Mouse (Mus musculus): ENCODE measurements around the gene Usp2. TPM values are rescaled to one million over a fixed set of nuclear protein-coding genes. Genes with fewer than 3 reads are reported as not detected.

Usp2 gene
- polyA plus RNA-seq, 1 experiment from 2014 or later, result 12.7 TPM

DNA sequence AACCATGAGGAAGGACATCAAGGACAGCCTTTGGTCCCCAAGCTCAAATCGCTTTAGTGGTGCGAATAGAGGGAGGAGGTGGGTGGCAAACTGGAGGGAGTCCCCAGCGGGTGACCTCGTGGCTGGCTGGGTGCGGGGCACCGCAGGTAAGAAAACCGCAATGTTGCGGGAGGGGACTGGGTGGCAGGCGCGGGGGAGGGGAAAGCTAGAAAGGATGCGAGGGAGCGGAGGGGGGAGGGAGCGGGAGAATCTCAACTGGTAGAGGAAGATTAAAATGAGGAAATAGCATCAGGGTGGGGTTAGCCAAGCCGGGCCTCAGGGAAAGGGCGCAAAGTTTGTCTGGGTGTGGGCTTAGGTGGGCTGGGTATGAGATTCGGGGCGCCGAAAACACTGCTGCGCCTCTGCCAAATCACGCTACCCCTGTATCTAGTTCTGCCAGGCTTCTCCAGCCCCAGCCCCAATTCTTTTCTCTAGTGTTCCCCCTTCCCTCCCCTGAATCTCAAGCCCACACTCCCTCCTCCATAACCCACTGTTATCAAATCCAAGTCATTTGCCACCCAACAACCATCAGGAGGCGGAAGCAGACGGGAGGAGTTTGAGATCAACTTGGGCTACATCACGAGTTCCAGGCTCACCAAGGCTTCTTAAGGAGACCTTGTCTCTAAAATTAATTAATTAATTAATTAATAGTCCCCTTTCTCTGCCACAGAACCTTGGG lies 23.0 kb upstream of the Usp2 start:
- Histone ChIP-seq H3K27ac (replicated peaks; ENCODE audit: low read depth, low read length) (no peak overlapping the region), H3K4me1 (ENCODE audit: control insufficient read depth, insufficient read depth, low read length) (peaks cover 2% of the 10 kb centered on the region; the same call in 1 of the 2 replicates), H3K4me2 (ENCODE audit: low read depth, low read length) (peak overlapping the region; percentile 69), H3K36me3 (replicated peaks; ENCODE audit: control insufficient read depth, insufficient read depth, low read depth, low read length) (no peaks in the 10 kb centered on the region), H3K9ac (replicated peaks; ENCODE audit: low read length) (peak overlapping the region; percentile 25; the same call in 1 of the 2 replicates), H3K4me3 (ENCODE audit: low read depth, low read length) (peak overlapping the region; percentile 33), H3K9me3 (replicated peaks; ENCODE audit: control insufficient read depth, low read length) (no peaks in the 10 kb centered on the region), H3K27me3 (ENCODE audit: control insufficient read depth, insufficient read depth, low read length) (peaks cover 23% of the 10 kb centered on the region)
- ATAC-seq (replicated peaks; ENCODE audit: insufficient number of reproducible peaks, low FRiP score, low TSS enrichment, low read depth) (no peak), DNase-seq (ENCODE audit: low spot score) (no peak)
- WGBS, result 2% methylated on average over 23 of the region's 23 CpGs

DNA sequence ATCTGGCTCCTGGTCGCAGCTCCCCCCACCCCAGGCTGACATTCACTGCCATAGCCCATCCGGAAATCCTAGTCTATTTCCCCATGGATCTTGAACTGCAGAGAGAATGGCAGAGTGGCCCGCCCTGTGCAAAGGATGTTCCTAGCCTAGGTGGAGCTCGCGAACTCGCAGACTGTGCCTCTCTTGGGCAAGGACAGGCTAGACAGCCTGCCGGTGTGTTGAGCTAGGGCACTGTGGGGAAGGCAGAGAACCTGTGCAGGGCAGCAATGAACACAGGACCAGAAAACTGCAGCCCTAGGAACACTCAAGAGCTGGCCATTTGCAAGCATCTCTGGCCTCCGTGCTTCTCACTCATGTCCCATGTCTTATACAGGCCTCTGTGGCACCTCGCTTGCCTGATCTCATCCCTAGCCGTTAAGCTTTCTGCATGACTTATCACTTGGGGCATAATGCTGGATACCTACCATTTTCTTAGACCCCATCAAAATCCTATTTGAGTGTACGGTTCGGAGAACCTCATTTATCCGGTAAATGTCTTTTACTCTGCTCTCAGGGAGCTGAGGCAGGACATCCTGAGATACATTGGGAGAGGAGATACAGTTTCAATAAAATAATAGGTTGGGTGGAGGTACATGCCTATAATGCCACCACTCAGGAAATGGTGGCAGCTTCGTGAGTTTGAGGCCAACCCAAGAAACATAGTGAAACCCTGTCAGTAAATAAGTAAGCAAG lies 22.2 kb upstream of the Usp2 start:
- H3K4me3 ChIP-seq (ENCODE audit: low read depth, low read length), result 0 out of 2 replicates have a peak overlapping the region, but pooled peaks have one; percentile 33
- no peak for DNase-seq (ENCODE audit: low spot score)
- 36% methylated on average over 14 of the region's 14 CpGs for WGBS
- no peak overlapping the region for H3K27ac ChIP-seq (replicated peaks; ENCODE audit: low read depth, low read length)
- no peak overlapping the region for H3K9ac ChIP-seq (replicated peaks; ENCODE audit: low read length)
- ATAC-seq (replicated peaks; ENCODE audit: insufficient number of reproducible peaks, low FRiP score, low TSS enrichment, low read depth), result no peak
- H3K27me3 ChIP-seq (ENCODE audit: control insufficient read depth, insufficient read depth, low read length), result peaks cover 23% of the 10 kb centered on the region
- peaks cover 2% of the 10 kb centered on the region; the same call in 1 of the 2 replicates for H3K4me1 ChIP-seq (ENCODE audit: control insufficient read depth, insufficient read depth, low read length)
- no peak overlapping the region for H3K4me2 ChIP-seq (ENCODE audit: low read depth, low read length)
- no peaks in the 10 kb centered on the region for H3K36me3 ChIP-seq (replicated peaks; ENCODE audit: control insufficient read depth, insufficient read depth, low read depth, low read length)
- H3K9me3 ChIP-seq (replicated peaks; ENCODE audit: control insufficient read depth, low read length), result no peaks in the 10 kb centered on the region

DNA sequence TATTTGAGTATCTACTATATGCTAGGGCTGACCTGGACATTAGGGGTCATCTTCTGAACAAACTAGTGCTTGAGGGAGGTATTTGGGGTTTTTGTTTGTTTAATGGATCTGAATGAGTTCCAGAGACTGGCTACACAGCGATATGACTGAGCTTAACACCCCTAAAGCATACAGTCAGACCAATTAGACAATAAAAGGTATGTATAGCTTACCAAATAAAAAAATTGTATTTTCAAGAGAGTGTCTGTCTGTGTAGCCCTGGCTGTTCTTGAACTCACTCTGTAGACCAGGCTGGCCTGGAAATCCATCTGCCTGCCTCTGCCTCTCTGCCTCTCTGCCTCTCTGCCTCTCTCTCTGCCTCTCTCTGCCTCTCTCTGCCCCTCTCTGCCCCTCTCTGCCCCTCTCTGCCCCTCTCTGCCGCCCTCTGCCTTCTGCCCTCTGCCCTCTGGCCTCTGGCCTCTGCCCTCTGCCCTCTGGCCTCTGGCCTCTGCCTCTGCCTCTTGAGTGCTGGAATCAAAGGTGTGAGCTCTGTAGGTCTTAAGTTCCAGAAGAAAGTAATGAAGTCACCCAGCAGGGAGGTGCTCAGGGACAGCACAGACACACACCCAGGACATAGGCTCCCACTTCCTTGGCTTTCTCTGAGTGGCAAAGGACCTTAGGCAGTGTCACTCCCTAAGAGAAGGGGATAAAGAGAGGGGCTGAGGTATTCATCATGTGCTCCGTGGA lies 21.5 kb upstream of the Usp2 start:
- 59% methylated on average over 3 of the region's 3 CpGs for WGBS
- DNase-seq (ENCODE audit: low spot score) (no peak), ATAC-seq (replicated peaks; ENCODE audit: insufficient number of reproducible peaks, low FRiP score, low TSS enrichment, low read depth) (no peak)
- Histone ChIP-seq H3K4me2 (ENCODE audit: low read depth, low read length) (no peak overlapping the region), H3K4me3 (ENCODE audit: low read depth, low read length) (no peak overlapping the region), H3K27me3 (ENCODE audit: control insufficient read depth, insufficient read depth, low read length) (peaks cover 23% of the 10 kb centered on the region), H3K9ac (replicated peaks; ENCODE audit: low read length) (no peak overlapping the region), H3K36me3 (replicated peaks; ENCODE audit: control insufficient read depth, insufficient read depth, low read depth, low read length) (no peaks in the 10 kb centered on the region), H3K9me3 (replicated peaks; ENCODE audit: control insufficient read depth, low read length) (no peaks in the 10 kb centered on the region), H3K4me1 (ENCODE audit: control insufficient read depth, insufficient read depth, low read length) (peaks cover 2% of the 10 kb centered on the region; the same call in 1 of the 2 replicates), H3K27ac (replicated peaks; ENCODE audit: low read depth, low read length) (no peak overlapping the region)

DNA sequence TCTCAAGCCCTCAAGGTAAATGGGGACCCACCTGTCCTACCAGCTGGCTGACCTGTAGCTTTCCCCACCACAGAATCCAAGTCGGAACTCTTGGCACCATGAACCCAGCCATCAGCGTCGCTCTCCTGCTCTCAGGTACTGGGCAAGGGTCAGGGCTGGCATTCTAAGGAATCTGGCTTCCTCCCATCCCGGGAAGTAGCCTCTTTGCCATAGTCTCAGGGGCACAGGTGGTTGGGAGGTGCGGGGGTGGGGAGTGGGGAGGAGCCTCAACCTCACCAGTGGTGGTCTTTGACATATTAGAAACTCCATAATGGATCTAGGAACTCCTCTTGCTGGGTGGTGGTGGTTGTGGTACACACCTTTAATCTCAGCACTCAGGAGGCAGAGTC lies 20.9 kb upstream of the Usp2 start:
- ATAC-seq (replicated peaks; ENCODE audit: insufficient number of reproducible peaks, low FRiP score, low TSS enrichment, low read depth) (no peak), DNase-seq (ENCODE audit: low spot score) (no peak)
- 80% methylated on average over 5 of the region's 5 CpGs for WGBS
- H3K4me3 ChIP-seq (ENCODE audit: low read depth, low read length), result no peak overlapping the region
- peaks cover 23% of the 10 kb centered on the region for H3K27me3 ChIP-seq (ENCODE audit: control insufficient read depth, insufficient read depth, low read length)
- no peak overlapping the region for H3K27ac ChIP-seq (replicated peaks; ENCODE audit: low read depth, low read length)
- H3K9me3 ChIP-seq (replicated peaks; ENCODE audit: control insufficient read depth, low read length), result no peaks in the 10 kb centered on the region
- H3K36me3 ChIP-seq (replicated peaks; ENCODE audit: control insufficient read depth, insufficient read depth, low read depth, low read length), result no peaks in the 10 kb centered on the region
- H3K4me2 ChIP-seq (ENCODE audit: low read depth, low read length), result no peak overlapping the region
- peaks cover 2% of the 10 kb centered on the region; the same call in 1 of the 2 replicates for H3K4me1 ChIP-seq (ENCODE audit: control insufficient read depth, insufficient read depth, low read length)
- H3K9ac ChIP-seq (replicated peaks; ENCODE audit: low read length), result no peak overlapping the region

DNA sequence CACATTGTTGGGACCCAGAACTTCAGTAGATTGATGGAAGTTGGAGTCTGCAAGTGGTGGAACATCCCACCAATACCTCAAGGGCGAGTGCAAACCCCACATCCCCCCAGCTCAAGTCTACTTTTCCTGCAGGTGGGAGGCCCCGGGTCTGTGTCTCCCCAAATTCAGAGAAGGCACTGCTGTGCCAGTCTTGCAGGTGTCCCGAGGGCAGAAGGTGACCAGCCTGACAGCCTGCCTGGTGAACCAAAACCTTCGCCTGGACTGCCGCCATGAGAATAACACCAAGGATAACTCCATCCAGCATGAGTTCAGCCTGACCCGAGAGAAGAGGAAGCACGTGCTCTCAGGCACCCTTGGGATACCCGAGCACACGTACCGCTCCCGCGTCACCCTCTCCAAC lies 20.4 kb upstream of the Usp2 start:
- ATAC-seq (replicated peaks; ENCODE audit: insufficient number of reproducible peaks, low FRiP score, low TSS enrichment, low read depth) (no peak), DNase-seq (ENCODE audit: low spot score) (no peak)
- peaks cover 23% of the 10 kb centered on the region for H3K27me3 ChIP-seq (ENCODE audit: control insufficient read depth, insufficient read depth, low read length)
- WGBS, result 89% methylated on average over 12 of the region's 12 CpGs
- no peak overlapping the region for H3K9ac ChIP-seq (replicated peaks; ENCODE audit: low read length)
- no peaks in the 10 kb centered on the region for H3K36me3 ChIP-seq (replicated peaks; ENCODE audit: control insufficient read depth, insufficient read depth, low read depth, low read length)
- H3K27ac ChIP-seq (replicated peaks; ENCODE audit: low read depth, low read length), result no peak overlapping the region
- no peaks in the 10 kb centered on the region for H3K9me3 ChIP-seq (replicated peaks; ENCODE audit: control insufficient read depth, low read length)
- no peak overlapping the region for H3K4me2 ChIP-seq (ENCODE audit: low read depth, low read length)
- H3K4me1 ChIP-seq (ENCODE audit: control insufficient read depth, insufficient read depth, low read length), result peaks cover 2% of the 10 kb centered on the region; the same call in 1 of the 2 replicates
- no peak overlapping the region for H3K4me3 ChIP-seq (ENCODE audit: low read depth, low read length)

DNA sequence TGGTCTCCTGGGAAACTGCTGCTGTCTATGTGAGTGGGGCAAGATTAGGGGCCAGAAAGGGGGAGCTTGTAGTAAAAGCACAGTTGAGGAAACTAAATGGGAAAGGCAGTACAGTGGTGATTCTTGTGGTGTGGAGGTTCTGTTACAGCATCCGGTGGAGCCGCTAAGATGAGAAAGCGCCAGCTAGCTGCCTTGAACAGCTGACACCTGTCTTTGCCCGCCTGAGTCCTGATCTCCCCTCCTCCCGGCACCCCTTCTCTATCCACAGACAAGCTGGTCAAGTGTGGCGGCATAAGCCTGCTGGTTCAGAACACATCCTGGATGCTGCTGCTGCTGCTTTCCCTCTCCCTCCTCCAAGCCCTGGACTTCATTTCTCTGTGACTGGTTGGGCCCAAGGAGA lies 19.8 kb upstream of the Usp2 start:
- WGBS, result 61% methylated on average over 6 of the region's 6 CpGs
- no peak for DNase-seq (ENCODE audit: low spot score)
- no peak overlapping the region for H3K27ac ChIP-seq (replicated peaks; ENCODE audit: low read depth, low read length)
- H3K4me2 ChIP-seq (ENCODE audit: low read depth, low read length), result no peak overlapping the region
- H3K9ac ChIP-seq (replicated peaks; ENCODE audit: low read length), result no peak overlapping the region
- no peak for ATAC-seq (replicated peaks; ENCODE audit: insufficient number of reproducible peaks, low FRiP score, low TSS enrichment, low read depth)
- no peak overlapping the region for H3K4me3 ChIP-seq (ENCODE audit: low read depth, low read length)
- peaks cover 2% of the 10 kb centered on the region; the same call in 1 of the 2 replicates for H3K4me1 ChIP-seq (ENCODE audit: control insufficient read depth, insufficient read depth, low read length)
- H3K9me3 ChIP-seq (replicated peaks; ENCODE audit: control insufficient read depth, low read length), result no peaks in the 10 kb centered on the region
- no peaks in the 10 kb centered on the region for H3K36me3 ChIP-seq (replicated peaks; ENCODE audit: control insufficient read depth, insufficient read depth, low read depth, low read length)
- H3K27me3 ChIP-seq (ENCODE audit: control insufficient read depth, insufficient read depth, low read length), result peaks cover 23% of the 10 kb centered on the region

DNA sequence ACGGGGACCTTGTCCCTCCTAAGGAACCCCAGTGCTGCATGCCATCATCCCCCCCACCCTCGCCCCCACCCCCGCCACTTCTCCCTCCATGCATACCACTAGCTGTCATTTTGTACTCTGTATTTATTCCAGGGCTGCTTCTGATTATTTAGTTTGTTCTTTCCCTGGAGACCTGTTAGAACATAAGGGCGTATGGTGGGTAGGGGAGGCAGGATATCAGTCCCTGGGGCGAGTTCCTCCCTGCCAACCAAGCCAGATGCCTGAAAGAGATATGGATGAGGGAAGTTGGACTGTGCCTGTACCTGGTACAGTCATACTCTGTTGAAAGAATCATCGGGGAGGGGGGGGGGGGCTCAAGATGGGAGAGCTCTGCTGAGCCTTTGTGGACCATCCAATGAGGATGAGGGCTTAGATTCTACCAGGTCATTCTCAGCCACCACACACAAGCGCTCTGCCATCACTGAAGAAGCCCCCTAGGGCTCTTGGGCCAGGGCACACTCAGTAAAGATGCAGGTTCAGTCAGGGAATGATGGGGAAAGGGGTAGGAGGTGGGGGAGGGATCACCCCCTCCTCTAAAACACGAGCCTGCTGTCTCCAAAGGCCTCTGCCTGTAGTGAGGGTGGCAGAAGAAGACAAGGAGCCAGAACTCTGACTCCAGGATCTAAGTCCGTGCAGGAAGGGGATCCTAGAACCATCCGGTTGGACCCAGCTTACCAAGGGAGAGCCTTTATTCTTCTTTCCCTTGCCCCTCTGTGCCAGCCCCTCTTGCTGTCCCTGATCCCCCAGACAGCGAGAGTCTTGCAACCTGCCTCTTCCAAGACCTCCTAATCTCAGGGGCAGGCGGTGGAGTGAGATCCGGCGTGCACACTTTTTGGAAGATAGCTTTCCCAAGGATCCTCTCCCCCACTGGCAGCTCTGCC lies 19.0 kb upstream of the Usp2 start:
- no peak overlapping the region for H3K9ac ChIP-seq (replicated peaks; ENCODE audit: low read length)
- H3K9me3 ChIP-seq (replicated peaks; ENCODE audit: control insufficient read depth, low read length), result no peaks in the 10 kb centered on the region
- H3K4me3 ChIP-seq (ENCODE audit: low read depth, low read length), result no peak overlapping the region
- WGBS, result 75% methylated on average over 14 of the region's 14 CpGs
- H3K27me3 ChIP-seq (ENCODE audit: control insufficient read depth, insufficient read depth, low read length), result peaks cover 22% of the 10 kb centered on the region
- DNase-seq (ENCODE audit: low spot score), result no peak
- H3K4me2 ChIP-seq (ENCODE audit: low read depth, low read length), result no peak overlapping the region
- ATAC-seq (replicated peaks; ENCODE audit: insufficient number of reproducible peaks, low FRiP score, low TSS enrichment, low read depth), result no peak
- H3K27ac ChIP-seq (replicated peaks; ENCODE audit: low read depth, low read length), result no peak overlapping the region
- no peaks in the 10 kb centered on the region for H3K36me3 ChIP-seq (replicated peaks; ENCODE audit: control insufficient read depth, insufficient read depth, low read depth, low read length)
- peaks cover 2% of the 10 kb centered on the region; the same call in 1 of the 2 replicates for H3K4me1 ChIP-seq (ENCODE audit: control insufficient read depth, insufficient read depth, low read length)
